Mouse (Mus musculus): Measurements from ENCODE around the gene Zfc3h1. TPM values are rescaled to one million over a fixed set of nuclear protein-coding genes. Genes with fewer than 3 reads are reported as not detected.
A peak's percentile ranks its signal among the peaks of the same experiment; 100 is the strongest.

Zfc3h1 gene
- polyA plus RNA-seq (2012; rRNA removed), result 103 and 105 TPM in 2 replicates

- Histone ChIP-seq H3K4me3 (ENCODE audit: insufficient read depth, low read length) (peak within 1 kb of the TSS; percentile 49), H3K27ac (ENCODE audit: insufficient read depth, low read length) (peak within 1 kb of the TSS; percentile 75), H3K4me1 (ENCODE audit: control insufficient read depth, insufficient read depth, low read length) (peaks cover 9% of the 10 kb centered on the region)
- TF ChIP-seq CTCF (IDR thresholded peaks at IDR 0.05; ENCODE audit: extremely low read depth, insufficient read depth, low read length) (peak; percentile 28), POLR2A (IDR thresholded peaks at IDR 0.05; ENCODE audit: extremely low read depth, insufficient read depth, low read length) (peak; percentile 90)
Observed at GRCm38 (mm10) chr10:115384221-115385017, at the start of gene Zfc3h1, which contains the start of gene Thap2. TSS of gene Zfc3h1 (plus strand) at chr10:115384959. TSS of gene Thap2 (minus strand) at chr10:115384443.

- TF ChIP-seq CTCF (IDR thresholded peaks at IDR 0.05; ENCODE audit: extremely low read depth, insufficient read depth, low read length) (no peak), POLR2A (IDR thresholded peaks at IDR 0.05; ENCODE audit: extremely low read depth, insufficient read depth, low read length) (no peak)
- Histone ChIP-seq H3K27ac (ENCODE audit: insufficient read depth, low read length) (no peak overlapping the region), H3K4me3 (ENCODE audit: insufficient read depth, low read length) (no peak overlapping the region), H3K4me1 (ENCODE audit: control insufficient read depth, insufficient read depth, low read length) (no peaks in the 10 kb centered on the region)
Observed at GRCm38 (mm10) chr10:115336901-115337300, 47.9 kb upstream of the Zfc3h1 start.

- H3K27ac ChIP-seq (ENCODE audit: insufficient read depth, low read length), result no peak overlapping the region
- H3K4me1 ChIP-seq (ENCODE audit: control insufficient read depth, insufficient read depth, low read length), result no peaks in the 10 kb centered on the region
- TF ChIP-seq CTCF (IDR thresholded peaks at IDR 0.05; ENCODE audit: extremely low read depth, insufficient read depth, low read length) (no peak), POLR2A (IDR thresholded peaks at IDR 0.05; ENCODE audit: extremely low read depth, insufficient read depth, low read length) (no peak)
- H3K4me3 ChIP-seq (ENCODE audit: insufficient read depth, low read length), result no peak overlapping the region
Observed at GRCm38 (mm10) chr10:115339820-115340328, 44.9 kb upstream of the Zfc3h1 start.

GRCm38 (mm10) chr10:115342771-115343425 is 41.9 kb upstream of the Zfc3h1 start:
- Histone ChIP-seq H3K4me1 (ENCODE audit: control insufficient read depth, insufficient read depth, low read length) (no peaks in the 10 kb centered on the region), H3K27ac (ENCODE audit: insufficient read depth, low read length) (no peak overlapping the region)

GRCm38 (mm10) chr10:115346444-115346843 is 38.3 kb upstream of the Zfc3h1 start:
- TF ChIP-seq CTCF (IDR thresholded peaks at IDR 0.05; ENCODE audit: extremely low read depth, insufficient read depth, low read length), result no peak
- no peak for TF ChIP-seq POLR2A (IDR thresholded peaks at IDR 0.05; ENCODE audit: extremely low read depth, insufficient read depth, low read length)
- H3K4me1 ChIP-seq (ENCODE audit: control insufficient read depth, insufficient read depth, low read length), result no peaks in the 10 kb centered on the region; the same call in 1 of the 2 replicates
- no peak overlapping the region for H3K4me3 ChIP-seq (ENCODE audit: insufficient read depth, low read length)
- no peak overlapping the region for H3K27ac ChIP-seq (ENCODE audit: insufficient read depth, low read length)

More at GRCm38 (mm10) chr10:115342771-115343425, 41.9 kb upstream of the Zfc3h1 start:
- H3K4me3 ChIP-seq (ENCODE audit: insufficient read depth, low read length), result no peak overlapping the region
- TF ChIP-seq CTCF (IDR thresholded peaks at IDR 0.05; ENCODE audit: extremely low read depth, insufficient read depth, low read length), result no peak
- no peak for TF ChIP-seq POLR2A (IDR thresholded peaks at IDR 0.05; ENCODE audit: extremely low read depth, insufficient read depth, low read length)

GRCm38 (mm10) chr10:115348131-115348530 is 36.6 kb upstream of the Zfc3h1 start:
- Histone ChIP-seq H3K4me3 (ENCODE audit: insufficient read depth, low read length) (no peak overlapping the region), H3K27ac (ENCODE audit: insufficient read depth, low read length) (no peak overlapping the region)
- TF ChIP-seq CTCF (IDR thresholded peaks at IDR 0.05; ENCODE audit: extremely low read depth, insufficient read depth, low read length) (no peak), POLR2A (IDR thresholded peaks at IDR 0.05; ENCODE audit: extremely low read depth, insufficient read depth, low read length) (no peak)

GRCm38 (mm10) chr10:115349029-115349428 is 35.7 kb upstream of the Zfc3h1 start:
- TF ChIP-seq POLR2A (IDR thresholded peaks at IDR 0.05; ENCODE audit: extremely low read depth, insufficient read depth, low read length) (no peak), CTCF (IDR thresholded peaks at IDR 0.05; ENCODE audit: extremely low read depth, insufficient read depth, low read length) (no peak)
- Histone ChIP-seq H3K4me1 (ENCODE audit: control insufficient read depth, insufficient read depth, low read length) (no peaks in the 10 kb centered on the region; the same call in 1 of the 2 replicates), H3K27ac (ENCODE audit: insufficient read depth, low read length) (no peak overlapping the region), H3K4me3 (ENCODE audit: insufficient read depth, low read length) (no peak overlapping the region)

More at GRCm38 (mm10) chr10:115348131-115348530, 36.6 kb upstream of the Zfc3h1 start:
- H3K4me1 ChIP-seq (ENCODE audit: control insufficient read depth, insufficient read depth, low read length), result no peaks in the 10 kb centered on the region; the same call in 1 of the 2 replicates

GRCm38 (mm10) chr10:115349509-115349908 is 35.2 kb upstream of the Zfc3h1 start:
- TF ChIP-seq POLR2A (IDR thresholded peaks at IDR 0.05; ENCODE audit: extremely low read depth, insufficient read depth, low read length) (no peak), CTCF (IDR thresholded peaks at IDR 0.05; ENCODE audit: extremely low read depth, insufficient read depth, low read length) (no peak)
- H3K4me3 ChIP-seq (ENCODE audit: insufficient read depth, low read length), result no peak overlapping the region
- H3K4me1 ChIP-seq (ENCODE audit: control insufficient read depth, insufficient read depth, low read length), result no peaks in the 10 kb centered on the region; the same call in 1 of the 2 replicates
- no peak overlapping the region for H3K27ac ChIP-seq (ENCODE audit: insufficient read depth, low read length)

GRCm38 (mm10) chr10:115350810-115351397 is 33.9 kb upstream of the Zfc3h1 start:
- Histone ChIP-seq H3K4me1 (ENCODE audit: control insufficient read depth, insufficient read depth, low read length) (no peaks in the 10 kb centered on the region; the same call in 1 of the 2 replicates), H3K4me3 (ENCODE audit: insufficient read depth, low read length) (no peak overlapping the region), H3K27ac (ENCODE audit: insufficient read depth, low read length) (no peak overlapping the region)
- TF ChIP-seq POLR2A (IDR thresholded peaks at IDR 0.05; ENCODE audit: extremely low read depth, insufficient read depth, low read length) (no peak), CTCF (IDR thresholded peaks at IDR 0.05; ENCODE audit: extremely low read depth, insufficient read depth, low read length) (no peak)
